Mouse (Mus musculus) retina, adult 2 months (tissue): ENCODE measurements at regions not wholly inside any gene's neighbourhood (a gene's known extent, or its start where the extent isn't known, plus 50 kb on each side); places are given as distances from the start of the nearest gene placed in this dataset.

Experiments used
- DNase-seq: peaks from one replicate; pipeline ENCODE4 v3.0.0-alpha.2; 2012; ENCODE audit warnings: low read depth, low spot score

DNA sequence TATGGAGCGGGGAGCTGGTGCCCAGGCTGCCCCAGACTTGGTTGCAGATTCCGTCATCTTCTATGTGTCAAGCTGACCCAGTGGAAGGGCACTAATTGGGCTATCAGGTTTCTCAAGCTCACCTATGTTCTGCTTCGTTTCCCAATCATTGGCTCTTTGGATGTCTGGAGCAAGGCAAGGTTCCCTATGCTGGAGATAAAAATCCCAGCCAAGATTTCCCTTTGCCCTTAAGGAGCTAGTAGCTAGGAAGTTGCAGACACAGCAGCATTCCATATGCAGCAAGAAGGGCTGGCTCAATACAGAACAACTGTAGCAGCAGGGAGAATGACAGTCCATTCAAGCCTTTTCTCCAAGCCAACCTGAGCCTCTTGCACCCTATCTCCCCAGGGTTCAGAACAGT is 159.2 kb upstream of the Zfp706 start:
- DNase-seq, result no peak

GRCm38 (mm10) chr15:37165887-37166507 is 158.4 kb upstream of the Zfp706 start:
- DNase-seq, result no peak

GRCm38 (mm10) chr15:37165216-37165615 is 157.6 kb upstream of the Zfp706 start:
- no peak for DNase-seq

GRCm38 (mm10) chr15:37164191-37165135 is 156.9 kb upstream of the Zfp706 start:
- DNase-seq, result no peak

GRCm38 (mm10) chr15:37159956-37160355 is 152.4 kb upstream of the Zfp706 start:
- DNase-seq, result no peak

- DNase-seq, result no peak
These were observed 151.8 kb upstream of the Zfp706 start for GRCm38 (mm10) chr15:37159349-37159748.

- no peak for DNase-seq
These were observed 149.8 kb upstream of the Zfp706 start for GRCm38 (mm10) chr15:37157386-37157785.

DNA sequence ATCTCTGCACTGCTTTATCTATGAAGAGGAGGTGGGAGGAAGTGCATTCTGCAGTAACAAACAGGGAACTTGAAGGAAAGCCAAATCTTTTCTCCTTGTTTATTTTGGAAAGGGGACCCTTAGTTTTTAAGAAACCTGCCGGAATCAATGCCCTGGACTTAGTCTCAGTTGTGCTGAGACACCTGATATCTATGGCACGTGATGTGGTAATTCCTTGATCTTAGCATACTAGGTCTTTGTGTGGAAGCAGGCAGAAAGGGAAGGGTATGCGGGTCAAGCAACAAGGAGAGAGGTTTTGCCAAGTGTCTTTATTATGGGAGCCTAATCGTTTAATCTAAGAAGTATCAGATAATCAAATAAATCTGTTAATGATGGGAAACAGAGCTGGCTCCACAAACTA is 147.4 kb upstream of the Zfp706 start:
- no peak for DNase-seq

- no peak for DNase-seq
These were observed 145.6 kb upstream of the Zfp706 start for GRCm38 (mm10) chr15:37153177-37153576.

DNA sequence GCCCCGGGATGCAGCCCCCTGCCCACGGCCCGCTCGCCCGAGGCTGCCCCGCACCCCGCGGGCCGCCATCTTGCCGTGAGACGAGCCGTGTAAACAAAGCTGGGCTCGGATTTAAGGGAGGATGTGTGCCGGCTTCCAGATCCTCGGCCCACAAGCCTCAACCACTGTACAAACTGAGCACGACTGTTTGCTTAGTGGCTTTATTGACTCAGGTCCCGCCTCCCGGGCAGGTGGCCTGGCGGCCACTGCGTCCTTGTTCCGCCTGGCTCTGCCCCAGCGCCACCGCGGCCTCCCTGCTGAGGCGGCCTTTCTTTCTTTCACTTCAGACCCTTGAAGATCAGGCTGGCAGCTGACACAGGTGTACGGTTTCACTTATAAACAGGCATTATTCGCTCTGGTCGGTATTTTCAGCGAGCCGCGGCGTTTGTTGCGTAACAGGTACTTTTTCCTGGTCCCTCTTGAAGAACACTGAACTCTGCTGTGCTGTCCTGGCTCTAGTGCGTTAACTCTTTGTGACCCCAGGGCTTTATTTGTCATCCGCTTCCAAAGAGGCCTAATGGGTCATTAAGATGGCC is 128.1 kb upstream of the Zfp706 start:
- peak; percentile 34 for DNase-seq

DNA sequence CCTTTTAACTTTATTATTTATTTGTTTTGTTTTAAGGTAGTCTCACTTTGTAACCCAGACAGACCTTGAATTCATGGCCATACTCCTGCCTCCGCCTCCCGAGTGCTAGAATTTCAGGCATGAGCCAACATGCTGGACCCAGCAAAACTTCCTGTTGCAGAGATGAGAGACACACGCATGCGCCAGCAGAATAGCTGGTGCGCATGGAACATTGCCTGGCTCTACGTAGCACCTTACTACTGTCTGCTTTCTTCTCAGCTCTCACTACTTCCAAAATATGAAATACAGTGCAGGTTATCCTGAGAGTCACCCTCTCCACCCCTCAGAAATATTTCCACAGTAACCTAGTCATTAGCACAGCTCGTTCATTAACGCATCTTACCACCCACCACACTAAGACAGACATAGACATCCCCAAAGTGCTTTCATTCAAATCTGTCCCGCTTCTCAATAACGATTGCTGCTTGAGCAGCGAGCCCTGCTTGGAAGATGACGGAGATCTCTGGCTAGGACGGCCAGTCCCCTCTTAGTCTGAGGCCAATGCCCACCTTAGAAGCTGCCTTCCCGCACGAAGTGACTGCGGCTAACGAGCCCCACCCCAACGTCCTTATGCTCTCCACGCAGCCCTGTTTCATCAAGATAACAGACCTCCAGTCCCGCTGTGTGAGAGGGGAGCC is 127.5 kb upstream of the Zfp706 start:
- peak; percentile 11 for DNase-seq

DNA sequence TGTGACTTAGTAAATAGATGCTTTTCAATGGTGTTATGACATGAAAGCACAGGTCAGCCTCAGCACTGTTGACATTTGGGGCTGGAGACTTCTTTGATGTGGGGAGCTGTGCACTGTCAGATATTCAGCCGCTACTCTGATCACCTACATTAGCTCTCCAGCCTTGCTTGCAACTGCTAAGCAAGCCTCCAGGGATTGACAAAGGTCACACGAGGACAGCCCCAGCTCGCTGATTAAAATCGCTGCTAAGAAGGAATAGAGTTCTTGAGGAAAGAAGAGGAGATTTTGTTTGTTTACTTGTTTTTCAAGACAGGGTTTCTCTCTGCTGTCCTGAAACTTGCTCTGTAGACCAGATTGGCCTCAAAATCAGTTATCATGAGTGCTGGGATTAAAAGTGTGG is 126.8 kb upstream of the Zfp706 start:
- DNase-seq, result peak; percentile 23

- DNase-seq, result no peak
These were observed 126.3 kb upstream of the Zfp706 start for GRCm38 (mm10) chr15:37133916-37134315.

GRCm38 (mm10) chr15:37127681-37128080 is 120.1 kb upstream of the Zfp706 start:
- DNase-seq, result no peak

DNA sequence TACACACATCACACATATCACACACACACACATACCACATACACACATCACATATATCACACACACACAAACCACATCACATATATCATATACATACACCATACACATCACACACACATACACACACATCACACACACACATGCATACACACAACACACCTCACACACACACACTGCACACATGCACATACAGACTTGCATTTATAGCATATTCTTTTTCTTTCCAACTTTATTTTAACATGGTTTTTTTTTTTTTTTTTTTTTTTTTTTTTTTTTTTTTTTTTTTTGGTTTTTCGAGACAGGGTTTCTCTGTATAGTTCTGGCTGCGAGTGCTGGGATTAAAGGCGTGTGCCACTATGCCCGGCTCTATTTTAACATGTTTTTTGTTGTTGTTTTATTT is 119.6 kb upstream of the Zfp706 start:
- no peak for DNase-seq

GRCm38 (mm10) chr15:37125823-37126222 is 118.2 kb upstream of the Zfp706 start:
- DNase-seq, result no peak

DNA sequence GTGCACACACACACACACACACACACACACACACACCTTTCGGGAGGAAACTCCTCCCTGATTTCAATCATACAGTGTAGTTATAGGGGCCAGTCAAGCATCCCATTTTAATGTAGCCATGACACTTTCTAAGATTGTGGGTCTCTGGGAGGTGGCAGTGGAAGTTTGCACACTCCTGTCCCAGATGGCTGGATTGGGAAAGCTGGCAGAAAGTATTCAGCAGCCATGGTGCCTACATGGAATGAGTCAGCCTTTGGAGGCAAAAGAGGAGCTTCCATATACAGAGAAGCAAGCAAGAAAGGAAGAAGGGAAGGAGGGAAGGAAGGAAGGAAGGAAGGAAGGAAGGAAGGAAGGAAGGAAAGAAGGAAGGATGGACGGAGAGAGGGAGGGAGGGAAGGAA is 117.4 kb upstream of the Zfp706 start:
- no peak for DNase-seq

DNA sequence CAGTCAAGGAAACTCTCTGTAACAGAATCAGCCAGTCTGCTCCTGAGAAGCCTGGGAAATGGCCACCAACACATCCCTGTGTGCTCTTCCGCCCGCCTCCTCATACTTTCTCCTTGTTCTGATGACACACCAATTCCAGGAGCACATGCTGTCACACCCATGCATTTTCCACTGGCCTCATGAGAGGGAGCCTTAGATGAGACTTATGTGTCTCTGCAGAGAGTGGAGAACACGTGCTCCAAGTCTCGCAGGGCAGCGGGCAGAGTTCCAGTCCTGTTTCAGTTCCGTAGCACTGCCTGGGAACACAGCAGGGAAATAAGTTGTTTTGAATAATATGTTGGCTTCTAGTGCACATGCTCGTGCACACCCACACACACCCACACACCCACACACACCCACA is 116.7 kb upstream of the Zfp706 start:
- DNase-seq, result no peak

DNA sequence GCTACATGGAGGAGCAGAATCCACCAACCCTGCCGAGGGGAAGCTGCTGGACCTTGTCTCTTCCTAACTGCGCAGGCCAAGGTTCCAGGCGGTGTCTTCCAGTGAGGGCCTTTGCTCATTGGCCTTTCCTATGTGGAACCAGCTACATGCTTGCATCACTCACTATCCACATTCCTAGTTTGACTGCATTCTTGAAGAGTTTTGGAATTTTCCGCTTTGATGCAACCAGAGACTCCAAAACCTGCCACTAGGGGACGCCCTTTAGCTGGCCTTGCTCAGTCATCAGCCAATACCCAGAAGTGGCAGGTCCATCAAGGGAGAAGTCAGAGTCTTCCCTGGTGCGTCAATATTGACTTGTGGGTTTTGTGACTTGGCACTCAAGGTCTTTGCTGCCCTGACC is 112.8 kb upstream of the Zfp706 start:
- DNase-seq, result no peak

- DNase-seq, result no peak
These were observed 106.5 kb upstream of the Zfp706 start for GRCm38 (mm10) chr15:37114119-37114518.

GRCm38 (mm10) chr15:37110462-37110861 is 102.9 kb upstream of the Zfp706 start:
- DNase-seq, result no peak

GRCm38 (mm10) chr15:37102035-37102555 is 94.5 kb upstream of the Zfp706 start:
- no peak for DNase-seq
